Mouse (Mus musculus): ENCODE measurements at regions not wholly inside any gene's neighbourhood (a gene's known extent, or its start where the extent isn't known, plus 50 kb on each side); places are given as distances from the start of the nearest gene placed in this dataset.

- TF ChIP-seq EP300 (IDR thresholded peaks at IDR 0.05; ENCODE audit: insufficient read depth, low read depth, low read length) (no peak), POLR2A (IDR thresholded peaks at IDR 0.05; ENCODE audit: insufficient read depth, low read length) (no peak), CTCF (IDR thresholded peaks at IDR 0.05; ENCODE audit: low read depth, low read length) (no peak)
Observed at GRCm38 (mm10) chr1:81952095-81952494, 280.8 kb upstream of the Gm9747 start.

Data from ES-Bruce4 (cell line).